Mouse (Mus musculus): ENCODE results near the gene Peg3. TPM values are rescaled to one million over a fixed set of nuclear protein-coding genes. Genes with fewer than 3 reads are reported as not detected.
"Not testable (repeated sequence)": the region's sequence is repeated elsewhere in the genome, so short reads cannot be mapped to it uniquely, and the experiment has no call there.

Peg3 gene
- polyA plus RNA-seq (2015; fragmentation: Nextera tagmentation; extraction: Ambion mirVana): 26.0 and 26.8 TPM in 2 replicates

- DNase-seq (ENCODE audit: low spot score): peak; percentile 84
These were observed at the start of gene Peg3, which contains the start of gene Usp29 for GRCm38 (mm10) chr7:6730241-6730640. Gene Peg3 (minus strand): TSS chr7:6730431. Gene Usp29 (plus strand): TSS chr7:6730578.

GRCm38 (mm10) chr7:6779172-6779571 lies 48.9 kb upstream of the Peg3 start:
- 72% methylated on average over 5 of the region's 5 CpGs for WGBS
- Histone ChIP-seq H3K27ac (replicated peaks) (no peak overlapping the region), H3K9ac (ENCODE audit: low read length) (no peak overlapping the region), H3K4me1 (replicated peaks; ENCODE audit: control insufficient read depth, insufficient read depth) (peaks cover 10% of the 10 kb centered on the region), H3K4me3 (ENCODE audit: low read depth, low read length) (no peak overlapping the region), H3K4me2 (replicated peaks; ENCODE audit: low read depth) (no peak overlapping the region), H3K9me3 (ENCODE audit: control insufficient read depth, low read length) (no peaks in the 10 kb centered on the region), H3K36me3 (ENCODE audit: control insufficient read depth, insufficient read depth, low read length) (no peaks in the 10 kb centered on the region), H3K27me3 (ENCODE audit: control insufficient read depth, insufficient read depth, low read length) (no peaks in the 10 kb centered on the region)
- TF ChIP-seq EP300 (optimal IDR thresholded peaks at IDR 0.05) (no peak), CTCF (IDR thresholded peaks at IDR 0.05; ENCODE audit: low read depth) (no peak)
- DNase-seq (ENCODE audit: low spot score) (no peak), ATAC-seq (ENCODE audit: low FRiP score, low TSS enrichment) (no peak)

More at GRCm38 (mm10) chr7:6730241-6730640, at the start of gene Peg3, which contains the start of gene Usp29:
- Histone ChIP-seq H3K4me1 (replicated peaks; ENCODE audit: control insufficient read depth, insufficient read depth) (no peaks in the 10 kb centered on the region), H3K27ac (replicated peaks) (peak within 1 kb of the TSS; percentile 93), H3K4me2 (replicated peaks; ENCODE audit: low read depth) (peak within 1 kb of the TSS; percentile 54), H3K9me3 (ENCODE audit: control insufficient read depth, low read length) (0 out of 2 replicates have a peak, but pooled peaks cover 4% of the 10 kb centered on the region), H3K27me3 (ENCODE audit: control insufficient read depth, insufficient read depth, low read length) (no peaks in the 10 kb centered on the region), H3K9ac (ENCODE audit: low read length) (peak within 1 kb of the TSS; percentile 59), H3K36me3 (ENCODE audit: control insufficient read depth, insufficient read depth, low read length) (no peaks in the 10 kb centered on the region), H3K4me3 (ENCODE audit: low read depth, low read length) (peak within 1 kb of the TSS; percentile 59)
- TF ChIP-seq EP300 (optimal IDR thresholded peaks at IDR 0.05) (no peak), CTCF (IDR thresholded peaks at IDR 0.05; ENCODE audit: low read depth) (peak; percentile 40; the same call in 1 of the 2 replicates)
- peak; percentile 14 for ATAC-seq (ENCODE audit: low FRiP score, low TSS enrichment)
- 44% methylated on average over 22 of the region's 24 CpGs for WGBS

GRCm38 (mm10) chr7:6777689-6778088 lies 47.5 kb upstream of the Peg3 start:
- 21% methylated on average over 4 of the region's 4 CpGs for WGBS
- no peak for DNase-seq (ENCODE audit: low spot score)
- ATAC-seq (ENCODE audit: low FRiP score, low TSS enrichment): no peak
- H3K4me3 ChIP-seq (ENCODE audit: low read depth, low read length): no peak overlapping the region
- no peak overlapping the region for H3K4me2 ChIP-seq (replicated peaks; ENCODE audit: low read depth)
- H3K4me1 ChIP-seq (replicated peaks; ENCODE audit: control insufficient read depth, insufficient read depth): peaks cover 10% of the 10 kb centered on the region
- H3K27ac ChIP-seq (replicated peaks): no peak overlapping the region; the same call in 1 of the 2 replicates
- no peaks in the 10 kb centered on the region for H3K9me3 ChIP-seq (ENCODE audit: control insufficient read depth, low read length)
- H3K9ac ChIP-seq (ENCODE audit: low read length): no peak overlapping the region
- TF ChIP-seq CTCF (IDR thresholded peaks at IDR 0.05; ENCODE audit: low read depth) (no peak), EP300 (optimal IDR thresholded peaks at IDR 0.05) (no peak)
- no peaks in the 10 kb centered on the region for H3K27me3 ChIP-seq (ENCODE audit: control insufficient read depth, insufficient read depth, low read length)
- no peaks in the 10 kb centered on the region for H3K36me3 ChIP-seq (ENCODE audit: control insufficient read depth, insufficient read depth, low read length)

- WGBS: 34% methylated on average over 2 of the region's 2 CpGs
- TF ChIP-seq CTCF (IDR thresholded peaks at IDR 0.05; ENCODE audit: low read depth): no peak
- TF ChIP-seq EP300 (optimal IDR thresholded peaks at IDR 0.05): no peak
- ATAC-seq (ENCODE audit: low FRiP score, low TSS enrichment): peak; percentile 62
- no peak overlapping the region for H3K9ac ChIP-seq (ENCODE audit: low read length)
- H3K27me3 ChIP-seq (ENCODE audit: control insufficient read depth, insufficient read depth, low read length): no peaks in the 10 kb centered on the region
- DNase-seq (ENCODE audit: low spot score): no peak
- H3K36me3 ChIP-seq (ENCODE audit: control insufficient read depth, insufficient read depth, low read length): no peaks in the 10 kb centered on the region
- peaks cover 9% of the 10 kb centered on the region for H3K4me1 ChIP-seq (replicated peaks; ENCODE audit: control insufficient read depth, insufficient read depth)
- H3K27ac ChIP-seq (replicated peaks): peak overlapping the region; percentile 49; the same call in 1 of the 2 replicates
- no peak overlapping the region for H3K4me3 ChIP-seq (ENCODE audit: low read depth, low read length)
- no peak overlapping the region for H3K4me2 ChIP-seq (replicated peaks; ENCODE audit: low read depth)
- no peaks in the 10 kb centered on the region for H3K9me3 ChIP-seq (ENCODE audit: control insufficient read depth, low read length)
These were observed 46.9 kb upstream of the Peg3 start for GRCm38 (mm10) chr7:6777107-6777506.

GRCm38 (mm10) chr7:6776314-6777059 lies 46.3 kb upstream of the Peg3 start:
- Histone ChIP-seq H3K9me3 (ENCODE audit: control insufficient read depth, low read length) (no peaks in the 10 kb centered on the region), H3K4me1 (replicated peaks; ENCODE audit: control insufficient read depth, insufficient read depth) (peaks cover 5% of the 10 kb centered on the region; the same call in 1 of the 2 replicates), H3K9ac (ENCODE audit: low read length) (no peak overlapping the region), H3K36me3 (ENCODE audit: control insufficient read depth, insufficient read depth, low read length) (no peaks in the 10 kb centered on the region), H3K4me3 (ENCODE audit: low read depth, low read length) (no peak overlapping the region), H3K27me3 (ENCODE audit: control insufficient read depth, insufficient read depth, low read length) (no peaks in the 10 kb centered on the region), H3K4me2 (replicated peaks; ENCODE audit: low read depth) (no peak overlapping the region), H3K27ac (replicated peaks) (peak overlapping the region; percentile 49; the same call in 1 of the 2 replicates)
- 72% methylated on average over 10 of the region's 10 CpGs for WGBS
- ATAC-seq (ENCODE audit: low FRiP score, low TSS enrichment) (no peak), DNase-seq (ENCODE audit: low spot score) (no peak)
- TF ChIP-seq CTCF (IDR thresholded peaks at IDR 0.05; ENCODE audit: low read depth) (no peak), EP300 (optimal IDR thresholded peaks at IDR 0.05) (no peak)

- H3K9ac ChIP-seq (ENCODE audit: low read length); H3K4me1 ChIP-seq (replicated peaks; ENCODE audit: control insufficient read depth, insufficient read depth); H3K4me3 ChIP-seq (ENCODE audit: low read depth, low read length); ATAC-seq (ENCODE audit: low FRiP score, low TSS enrichment); H3K4me2 ChIP-seq (replicated peaks; ENCODE audit: low read depth); H3K9me3 ChIP-seq (ENCODE audit: control insufficient read depth, low read length); H3K36me3 ChIP-seq (ENCODE audit: control insufficient read depth, insufficient read depth, low read length); DNase-seq (ENCODE audit: low spot score); H3K27me3 ChIP-seq (ENCODE audit: control insufficient read depth, insufficient read depth, low read length); H3K27ac ChIP-seq (replicated peaks): not testable (repeated sequence)
- 53% methylated on average over 11 of the region's 11 CpGs for WGBS
These were observed 43.7 kb upstream of the Peg3 start for GRCm38 (mm10) chr7:6773865-6774413.
